Comparison of ENCODE assay signal across 17 mouse cellular contexts in genomic region chr13:48554552-48554951, GRCm38 (mm10). TPM values are rescaled to one million over a fixed set of nuclear protein-coding genes. Genes with fewer than 3 reads are reported as not detected.
"Had no signal": no experiment of that assay in that cellular context is flagged by ENCODE, and none has a peak within 500 bp of the region (broad histone marks: within the 10 kb centered on the region; RNA-seq: fewer than 3 reads in every experiment).

No protein-coding gene starts in this region.

- H3K9me3 ChIP-seq: liver, embryonic 13.5 days; neural tube, embryonic 12.5 days; stomach, embryonic 15.5 days had no signal

- H3K36me3 ChIP-seq: liver, embryonic 13.5 days; neural tube, embryonic 12.5 days; stomach, embryonic 15.5 days had no signal

- H3K27ac ChIP-seq: left cerebral cortex, adult 2 months; liver, embryonic 13.5 days; neural tube, embryonic 12.5 days; stomach, embryonic 15.5 days had no signal

- H3K4me2 ChIP-seq: liver, embryonic 13.5 days; midbrain, embryonic 11.5 days; neural tube, embryonic 12.5 days; stomach, embryonic 15.5 days had no signal

- H3K9ac ChIP-seq: liver, embryonic 13.5 days; neural tube, embryonic 12.5 days; stomach, embryonic 15.5 days had no signal

- H3K27me3 ChIP-seq: liver, embryonic 13.5 days; neural tube, embryonic 12.5 days; stomach, embryonic 15.5 days had no signal

- H3K4me3 ChIP-seq: left cerebral cortex, adult 2 months; liver, embryonic 13.5 days; neural tube, embryonic 12.5 days; stomach, embryonic 15.5 days had no signal

- DNase-seq: kidney, adult 8-10 months; kidney, postnatal 25 days; layer of hippocampus, postnatal 36 days; liver, embryonic 13.5 days; lung, adult 2 months; lung, postnatal 14 days; lung, postnatal 4 days; midbrain, embryonic 14.5 days; right cerebral cortex, postnatal 25 days; spleen, adult 18-20 months; thymus, postnatal 25 days had no signal

RNA-seq across cellular contexts. Expression of gene A830005F24Rik, which starts 41.2 kb away (rescaled TPM):
- total RNA-seq: liver, adult 2 months; megakaryocyte-erythroid progenitor cell, adult 5-6 weeks had no signal
- polyA plus RNA-seq: liver, adult 2 months; lung, adult 2 months had no signal
